Mouse (Mus musculus): ENCODE results near the gene Orai1. TPM values are rescaled to one million over a fixed set of nuclear protein-coding genes. Genes with fewer than 3 reads are reported as not detected.

The Orai1 gene
- polyA plus RNA-seq, 2 experiments = 20.7 to 25.0 TPM

GRCm38 (mm10) chr5:123049271-123049670 is 34.4 kb downstream of the Orai1 start:
- Histone ChIP-seq H3K27me3 (ENCODE audit: control insufficient read depth, insufficient read depth, low read length) (no peaks in the 10 kb centered on the region), H3K9ac (ENCODE audit: low read depth, low read length, severe bottlenecking) (peak overlapping the region; percentile 52), H3K9me3 (ENCODE audit: control insufficient read depth, low read length) (no peaks in the 10 kb centered on the region), H3K27ac (replicated peaks; ENCODE audit: low read depth, low read length) (no peak overlapping the region), H3K4me2 (replicated peaks; ENCODE audit: low read depth, low read length, severe bottlenecking) (peak overlapping the region; percentile 45), H3K36me3 (ENCODE audit: control insufficient read depth, insufficient read depth, low read length) (no peaks in the 10 kb centered on the region), H3K4me1 (ENCODE audit: control insufficient read depth, insufficient read depth, low read length) (peaks cover 9% of the 10 kb centered on the region; the same call in 1 of the 2 replicates), H3K4me3 (replicated peaks; ENCODE audit: low read length) (peak overlapping the region; percentile 16)
- WGBS = 6% methylated on average over 11 of the region's 12 CpGs
- TF ChIP-seq POLR2A (IDR thresholded peaks at IDR 0.05; ENCODE audit: borderline replicate concordance, extremely low read depth, insufficient read depth, insufficient read length) = no peak
- DNase-seq (ENCODE audit: low spot score) = peak; percentile 70
- ATAC-seq (ENCODE audit: low FRiP score, low read depth) = peak; percentile 60; the same call in 1 of the 2 replicates

DNA sequence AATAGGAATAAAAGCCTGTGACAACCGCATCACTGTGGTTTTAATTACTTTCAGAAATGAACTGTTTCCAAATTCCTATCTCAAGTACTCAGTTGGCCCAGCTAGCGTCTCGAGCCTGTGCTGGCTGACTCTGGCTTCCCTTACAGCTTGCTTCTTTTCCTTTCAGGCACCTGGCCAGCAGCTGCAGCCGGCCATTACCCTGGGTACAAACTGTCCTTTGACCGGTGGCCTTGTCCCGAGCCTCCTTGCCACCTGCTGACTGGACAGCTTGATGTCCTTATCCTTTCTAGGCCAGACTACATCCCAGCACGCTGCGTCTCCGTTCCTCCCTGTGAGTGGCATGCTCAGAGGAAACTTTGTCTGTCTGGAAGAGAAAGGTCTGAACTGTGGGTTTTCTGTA is 36.0 kb downstream of the Orai1 start:
- no peak overlapping the region for H3K4me3 ChIP-seq (replicated peaks; ENCODE audit: low read length)
- no peaks in the 10 kb centered on the region for H3K27me3 ChIP-seq (ENCODE audit: control insufficient read depth, insufficient read depth, low read length)
- H3K36me3 ChIP-seq (ENCODE audit: control insufficient read depth, insufficient read depth, low read length) = no peaks in the 10 kb centered on the region
- no peaks in the 10 kb centered on the region for H3K9me3 ChIP-seq (ENCODE audit: control insufficient read depth, low read length)
- peaks cover 6% of the 10 kb centered on the region; the same call in 1 of the 2 replicates for H3K4me1 ChIP-seq (ENCODE audit: control insufficient read depth, insufficient read depth, low read length)
- H3K27ac ChIP-seq (replicated peaks; ENCODE audit: low read depth, low read length) = no peak overlapping the region
- no peak overlapping the region for H3K4me2 ChIP-seq (replicated peaks; ENCODE audit: low read depth, low read length, severe bottlenecking)
- TF ChIP-seq POLR2A (IDR thresholded peaks at IDR 0.05; ENCODE audit: borderline replicate concordance, extremely low read depth, insufficient read depth, insufficient read length) = no peak
- no peak overlapping the region for H3K9ac ChIP-seq (ENCODE audit: low read depth, low read length, severe bottlenecking)
- no peak for DNase-seq (ENCODE audit: low spot score)
- ATAC-seq (ENCODE audit: low FRiP score, low read depth) = no peak
- 75% methylated on average over 9 of the region's 9 CpGs for WGBS

- Histone ChIP-seq H3K36me3 (ENCODE audit: control insufficient read depth, insufficient read depth, low read length) (no peaks in the 10 kb centered on the region), H3K9ac (ENCODE audit: low read depth, low read length, severe bottlenecking) (no peak overlapping the region), H3K27ac (replicated peaks; ENCODE audit: low read depth, low read length) (no peak overlapping the region), H3K4me1 (ENCODE audit: control insufficient read depth, insufficient read depth, low read length) (peaks cover 6% of the 10 kb centered on the region; the same call in 1 of the 2 replicates), H3K4me3 (replicated peaks; ENCODE audit: low read length) (no peak overlapping the region), H3K27me3 (ENCODE audit: control insufficient read depth, insufficient read depth, low read length) (no peaks in the 10 kb centered on the region), H3K4me2 (replicated peaks; ENCODE audit: low read depth, low read length, severe bottlenecking) (no peak overlapping the region), H3K9me3 (ENCODE audit: control insufficient read depth, low read length) (no peaks in the 10 kb centered on the region)
- no peak for ATAC-seq (ENCODE audit: low FRiP score, low read depth)
- TF ChIP-seq POLR2A (IDR thresholded peaks at IDR 0.05; ENCODE audit: borderline replicate concordance, extremely low read depth, insufficient read depth, insufficient read length) = no peak
- DNase-seq (ENCODE audit: low spot score) = no peak
- 82% methylated on average over 5 of the region's 5 CpGs for WGBS
These were observed 36.9 kb downstream of the Orai1 start for GRCm38 (mm10) chr5:123051736-123052135.

DNA sequence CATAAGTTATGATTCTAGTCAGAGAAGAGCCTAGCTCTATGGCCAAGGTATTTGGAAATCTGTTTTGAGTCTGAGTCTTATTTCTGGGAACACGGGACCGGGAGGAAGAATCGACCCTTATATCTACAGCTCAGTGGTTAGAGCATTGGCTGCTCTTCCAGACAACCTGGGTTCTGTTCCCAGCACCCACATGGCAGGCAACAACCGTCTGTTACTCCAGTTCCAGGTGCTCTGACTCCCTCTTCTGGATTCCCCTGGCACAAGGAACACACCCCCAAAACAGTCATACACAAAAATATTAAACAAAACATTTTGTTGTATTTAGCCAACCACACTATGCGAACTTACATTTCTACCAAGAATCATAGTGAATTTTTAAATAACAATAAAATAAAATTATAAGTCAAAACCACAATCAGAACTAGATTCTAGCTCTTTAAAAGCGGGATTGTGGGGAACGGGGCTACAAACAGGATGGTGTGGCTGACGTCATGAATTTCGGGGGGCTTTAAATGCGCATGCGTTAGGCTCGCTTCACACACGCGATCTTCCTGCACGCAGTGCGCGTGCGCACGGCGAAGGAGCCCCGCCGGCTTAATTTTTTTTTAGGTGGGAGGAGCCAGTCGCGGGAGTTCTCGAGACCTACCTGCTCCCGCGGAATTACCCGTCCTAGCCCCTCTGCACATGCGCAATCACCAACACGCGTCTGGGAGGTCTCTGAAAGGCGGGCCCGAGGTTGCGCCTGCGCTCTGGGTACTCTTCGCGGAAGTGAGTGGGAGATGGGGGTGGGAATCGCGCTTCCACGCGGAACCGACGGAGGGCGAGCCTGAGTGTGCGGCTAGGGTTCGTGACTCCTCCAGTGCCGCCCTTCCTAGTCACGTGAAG is 42.7 kb downstream of the Orai1 start:
- peak; percentile 95 for ATAC-seq (ENCODE audit: low FRiP score, low read depth)
- DNase-seq (ENCODE audit: low spot score) = peak; percentile 98
- Histone ChIP-seq H3K36me3 (ENCODE audit: control insufficient read depth, insufficient read depth, low read length) (no peaks in the 10 kb centered on the region), H3K9ac (ENCODE audit: low read depth, low read length, severe bottlenecking) (peak overlapping the region; percentile 38; the same call in 1 of the 2 replicates), H3K27me3 (ENCODE audit: control insufficient read depth, insufficient read depth, low read length) (no peaks in the 10 kb centered on the region), H3K27ac (replicated peaks; ENCODE audit: low read depth, low read length) (0 out of 2 replicates have a peak overlapping the region, but pooled peaks have one; percentile 13), H3K4me3 (replicated peaks; ENCODE audit: low read length) (peak overlapping the region; percentile 42), H3K4me1 (ENCODE audit: control insufficient read depth, insufficient read depth, low read length) (peaks cover 11% of the 10 kb centered on the region), H3K9me3 (ENCODE audit: control insufficient read depth, low read length) (no peaks in the 10 kb centered on the region), H3K4me2 (replicated peaks; ENCODE audit: low read depth, low read length, severe bottlenecking) (peak overlapping the region; percentile 45)
- 8% methylated on average over 48 of the region's 48 CpGs for WGBS
- no peak for TF ChIP-seq POLR2A (IDR thresholded peaks at IDR 0.05; ENCODE audit: borderline replicate concordance, extremely low read depth, insufficient read depth, insufficient read length)

DNA sequence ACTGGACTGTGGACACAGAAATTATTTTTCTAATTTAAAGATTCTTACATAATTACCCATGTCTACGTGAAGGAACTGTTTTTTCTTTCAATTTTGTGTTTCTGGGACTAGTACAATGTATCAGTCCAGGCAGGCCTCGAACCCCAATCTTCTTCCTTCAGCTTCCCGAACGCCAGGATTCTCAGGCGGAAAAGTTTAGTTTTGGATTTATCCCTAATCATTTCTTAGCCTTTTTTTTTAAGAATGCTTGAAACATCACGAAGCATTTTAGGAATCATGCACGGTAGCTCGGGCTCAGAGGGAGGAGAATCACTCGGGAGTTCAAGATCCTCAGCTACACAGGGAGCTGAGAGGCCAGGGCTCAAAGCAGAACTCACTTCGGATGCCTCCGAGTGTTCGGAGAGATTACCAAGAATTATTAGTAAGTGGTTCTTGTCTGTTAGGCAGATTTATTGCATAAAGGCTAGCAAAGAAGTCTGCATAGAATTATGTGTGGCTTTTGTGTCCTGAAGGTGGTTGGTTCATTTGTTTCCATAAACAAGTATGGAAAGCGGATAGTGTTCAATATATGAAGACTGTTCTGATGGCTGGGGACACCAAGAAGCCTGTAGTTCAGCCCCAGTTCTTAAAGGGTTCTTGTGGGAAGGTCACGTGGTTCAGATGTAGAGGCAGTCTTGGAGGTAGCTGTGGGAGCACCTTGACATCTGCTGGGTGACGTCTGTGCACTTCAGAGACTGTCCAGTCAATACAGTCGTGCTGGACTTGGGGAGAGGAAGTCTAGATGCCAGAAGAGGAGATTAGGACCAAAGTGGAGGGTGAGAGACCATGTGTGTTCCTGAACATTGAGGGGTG is 43.6 kb downstream of the Orai1 start:
- TF ChIP-seq POLR2A (IDR thresholded peaks at IDR 0.05; ENCODE audit: borderline replicate concordance, extremely low read depth, insufficient read depth, insufficient read length) = no peak
- Histone ChIP-seq H3K9ac (ENCODE audit: low read depth, low read length, severe bottlenecking) (peak overlapping the region; percentile 38; the same call in 1 of the 2 replicates), H3K4me3 (replicated peaks; ENCODE audit: low read length) (peak overlapping the region; percentile 42), H3K27ac (replicated peaks; ENCODE audit: low read depth, low read length) (peak overlapping the region; percentile 13; the same call in 1 of the 2 replicates), H3K9me3 (ENCODE audit: control insufficient read depth, low read length) (no peaks in the 10 kb centered on the region), H3K4me2 (replicated peaks; ENCODE audit: low read depth, low read length, severe bottlenecking) (peak overlapping the region; percentile 45), H3K27me3 (ENCODE audit: control insufficient read depth, insufficient read depth, low read length) (no peaks in the 10 kb centered on the region), H3K36me3 (ENCODE audit: control insufficient read depth, insufficient read depth, low read length) (no peaks in the 10 kb centered on the region), H3K4me1 (ENCODE audit: control insufficient read depth, insufficient read depth, low read length) (peaks cover 11% of the 10 kb centered on the region)
- no peak for ATAC-seq (ENCODE audit: low FRiP score, low read depth)
- no peak for DNase-seq (ENCODE audit: low spot score)
- WGBS = 43% methylated on average over 16 of the region's 16 CpGs

Data from limb, embryonic 14.5 days (tissue).